Mouse (Mus musculus) ES-E14 (cell line): ENCODE data around the gene Kirrel3.

ENCODE experiments used
- HCFC1 ChIP-seq: IDR thresholded peaks from 2 replicates; pipeline ENCODE4 v1.6.1; 2012; ENCODE audit warnings: low read length, inconsistent platforms, borderline replicate concordance; ENCODE audit not compliant: insufficient read depth
- ZC3H11A ChIP-seq: IDR thresholded peaks from 2 replicates; pipeline ENCODE4 v1.6.1; 2012; ENCODE audit warnings: low read depth, mild to moderate bottlenecking, inconsistent platforms, low read length, borderline replicate concordance

DNA sequence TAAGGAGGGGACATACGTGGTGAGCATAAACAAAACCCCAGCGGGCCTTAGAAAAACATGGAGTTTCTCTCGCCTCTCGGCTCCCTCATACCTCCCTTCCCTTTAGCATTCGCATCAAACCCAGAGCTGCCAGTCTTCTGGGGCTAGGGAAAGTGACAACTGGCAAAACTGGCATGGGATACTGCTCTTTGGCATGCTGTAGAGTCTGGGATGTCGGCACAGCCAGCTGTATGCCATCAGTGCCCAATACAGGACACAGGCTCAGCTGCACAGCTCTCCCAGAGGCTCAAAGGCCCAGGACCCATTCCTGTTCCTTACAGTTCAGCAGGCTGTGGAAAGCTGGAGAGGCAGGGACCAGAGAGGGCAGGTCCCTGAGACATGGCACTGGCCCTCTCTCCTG lies 379.9 kb downstream of the Kirrel3 start:
- TF ChIP-seq HCFC1: no peak
- no peak for TF ChIP-seq ZC3H11A
